Mouse (Mus musculus): ENCODE results near the gene D17Wsu92e.

- no peak for TF ChIP-seq POLR2A (IDR thresholded peaks at IDR 0.05; ENCODE audit: insufficient read length, low read depth)
- no peak for TF ChIP-seq MYOD1 (IDR thresholded peaks at IDR 0.05; ENCODE audit: control insufficient read depth in 1 of 3, insufficient read length in 2 of 3, low read depth in 2 of 3)
- TF ChIP-seq MAX (IDR thresholded peaks at IDR 0.05; ENCODE audit: low read depth) = no peak
- no peak for TF ChIP-seq E2F4 (IDR thresholded peaks at IDR 0.05; ENCODE audit: insufficient read depth)
- TF ChIP-seq REST (IDR thresholded peaks at IDR 0.05; ENCODE audit: insufficient read depth, insufficient read length) = no peak
- no peak for TF ChIP-seq USF1 (IDR thresholded peaks at IDR 0.05; ENCODE audit: low read depth)
- no peak for TF ChIP-seq POLR2AphosphoS2 (IDR thresholded peaks at IDR 0.05; ENCODE audit: insufficient read length, low read depth)
- no peak for TF ChIP-seq TCF12 (IDR thresholded peaks at IDR 0.05; ENCODE audit: insufficient read depth, poor library complexity, severe bottlenecking)
- no peak for TF ChIP-seq MYOG (IDR thresholded peaks at IDR 0.05; ENCODE audit: control insufficient read depth in 1 of 3, insufficient read depth in 1 of 3, insufficient read length in 2 of 3, low read depth in 2 of 3)
- TF ChIP-seq CEBPB (IDR thresholded peaks at IDR 0.05; ENCODE audit: insufficient read depth, poor library complexity, severe bottlenecking) = no peak
These were observed 87.8 kb downstream of the D17Wsu92e start for GRCm38 (mm10) chr17:27732694-27733093.
